Mouse (Mus musculus) limb, embryonic 14.5 days (tissue): ENCODE measurements around the gene Tmem164. TPM values are rescaled to one million over a fixed set of nuclear protein-coding genes. Genes with fewer than 3 reads are reported as not detected.
A peak's percentile ranks its signal among the peaks of the same experiment; 100 is the strongest.

Experiments used
- ATAC-seq: fragments of 200-750 bp; cut with Nextera tagmentation; 2 replicates; pipeline ENCODE4 v1.8.0; 2017; ENCODE audit warnings: low read depth, moderate number of reproducible peaks, moderate TSS enrichment; ENCODE audit not compliant: low FRiP score
- DNase-seq: peaks from one replicate; pipeline ENCODE4 v3.0.0-alpha.2; 2015; ENCODE audit warnings: low spot score
- H3K27ac ChIP-seq: fragments of 300-500 bp; sonication (generic); replicated peaks from 2 replicates; pipeline ENCODE4 v1.5.1; 2014; ENCODE audit warnings: low read depth, mild to moderate bottlenecking, low read length, moderate library complexity, mixed read lengths
- H3K27me3 ChIP-seq: fragments of 300-500 bp; sonication (generic); 2 replicates; pipeline ENCODE4 v1.6.1; 2014; ENCODE audit warnings: low read length, mixed read lengths; ENCODE audit not compliant: control insufficient read depth, insufficient read depth
- H3K36me3 ChIP-seq: fragments of 300-500 bp; sonication (generic); 2 replicates; pipeline ENCODE4 v1.6.1; 2014; ENCODE audit warnings: mild to moderate bottlenecking, low read length, moderate library complexity, mixed read lengths; ENCODE audit not compliant: control insufficient read depth, insufficient read depth
- H3K4me1 ChIP-seq: fragments of 300-500 bp; sonication (generic); 2 replicates; pipeline ENCODE4 v1.6.1; 2014; ENCODE audit warnings: antibody characterized with exemption, low read length, mixed read lengths; ENCODE audit not compliant: control insufficient read depth, insufficient read depth
- H3K4me2 ChIP-seq: fragments of 300-500 bp; sonication (generic); replicated peaks from 2 replicates; pipeline ENCODE4 v1.6.1; 2014; ENCODE audit warnings: low read depth, mild to moderate bottlenecking, low read length, moderate library complexity; ENCODE audit not compliant: severe bottlenecking
- H3K4me3 ChIP-seq: fragments of 300-500 bp; sonication (generic); replicated peaks from 2 replicates; pipeline ENCODE4 v1.5.1; 2014; ENCODE audit warnings: low read length
- H3K9ac ChIP-seq: fragments of 300-500 bp; sonication (generic); 2 replicates; pipeline ENCODE4 v1.6.1; 2014; ENCODE audit warnings: mild to moderate bottlenecking, low read depth, low read length, moderate library complexity; ENCODE audit not compliant: severe bottlenecking
- H3K9me3 ChIP-seq: fragments of 300-500 bp; sonication (generic); 2 replicates; pipeline ENCODE4 v1.6.1; 2016; ENCODE audit warnings: low read length; ENCODE audit not compliant: control insufficient read depth
- POLR2A ChIP-seq: fragments of 200-500 bp; IDR thresholded peaks from 2 replicates; pipeline ENCODE4 v1.8.0; 2012; ENCODE audit warnings: inconsistent platforms, mild to moderate bottlenecking, moderate library complexity, borderline replicate concordance; ENCODE audit not compliant: insufficient read depth, insufficient read length; ENCODE audit errors: extremely low read depth
- WGBS: fragments of 180-500 bp; shearing (Covaris S2); extraction: QIAGEN DNeasy Blood & Tissue Kit; methylation state at CpG from one replicate; pipeline ENCODE4 v1.1.7; 2014; 5-methylcytosine and 5-hydroxymethylcytosine counted together
- polyA plus RNA-seq, 2 experiments: library from polyadenylated mRNA; depleted of rRNA in 1 of 2; stranded (reverse) in 1 of 2; unstranded in 1 of 2; fragments of >200 nt; fragmentation: Nextera tagmentation in 1 of 2; extraction: Ambion mirVana in 1 of 2; gene quantifications; 2 replicates each; pipeline versions ENCODE4 v1.2.1 to v1.2.3; 2012 to 2014

Tmem164 gene
- polyA plus RNA-seq, 2 experiments, result 40.1 to 62.2 TPM

DNA sequence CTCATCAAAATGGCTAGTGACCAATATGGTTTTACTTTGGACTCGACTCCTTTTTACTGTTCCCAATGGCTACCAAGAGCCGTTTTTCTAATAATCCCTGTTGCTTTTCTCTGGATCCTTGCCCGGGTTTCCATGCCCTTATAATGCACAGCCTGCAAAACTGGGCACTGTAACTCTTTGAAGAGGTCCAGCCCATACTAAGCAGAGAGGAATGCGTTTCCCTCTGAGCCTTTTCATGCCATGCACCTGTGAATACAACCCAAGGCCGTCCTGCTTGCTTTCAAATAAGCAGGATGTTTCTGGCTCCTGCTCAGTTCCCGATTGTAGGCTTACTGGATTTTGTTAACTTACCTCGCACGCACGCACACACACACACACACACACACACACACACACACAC lies 7.3 kb downstream of the Tmem164 start:
- peak; percentile 38 for DNase-seq
- Histone ChIP-seq H3K36me3 (peaks cover under 1% of the 10 kb centered on the region; the same call in 1 of the 2 replicates), H3K27ac (no peak overlapping the region), H3K9me3 (no peaks in the 10 kb centered on the region), H3K4me1 (peaks cover 6% of the 10 kb centered on the region; the same call in 1 of the 2 replicates), H3K9ac (no peak overlapping the region), H3K27me3 (no peaks in the 10 kb centered on the region), H3K4me2 (no peak overlapping the region), H3K4me3 (no peak overlapping the region)
- WGBS, result 37% methylated on average over 8 of the region's 9 CpGs
- no peak for TF ChIP-seq POLR2A
- ATAC-seq, result no peak

DNA sequence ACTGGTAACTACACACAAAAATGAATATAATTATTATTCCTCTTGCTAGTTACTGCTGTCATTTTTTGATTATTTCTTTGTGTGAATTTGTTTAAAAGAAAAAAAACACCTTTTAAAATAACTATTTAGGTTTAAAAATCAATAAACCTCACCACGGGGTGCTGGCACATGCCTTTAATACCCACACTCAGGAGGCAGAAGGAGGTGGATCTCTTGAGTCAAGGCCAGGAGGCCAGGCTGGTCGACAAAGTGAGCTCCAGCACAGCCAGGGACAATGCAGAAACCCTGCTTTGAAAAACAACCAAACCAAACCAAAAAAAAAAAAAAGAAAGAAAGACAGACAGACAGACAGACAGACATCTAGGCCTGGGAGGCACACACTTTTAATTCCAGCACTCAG lies 12.1 kb downstream of the Tmem164 start:
- 50% methylated on average over 2 of the region's 2 CpGs for WGBS
- Histone ChIP-seq H3K9ac (no peak overlapping the region), H3K36me3 (peaks cover 10% of the 10 kb centered on the region; the same call in 1 of the 2 replicates), H3K4me3 (no peak overlapping the region), H3K27ac (no peak overlapping the region), H3K4me1 (no peaks in the 10 kb centered on the region), H3K4me2 (no peak overlapping the region), H3K27me3 (no peaks in the 10 kb centered on the region), H3K9me3 (no peaks in the 10 kb centered on the region)
- ATAC-seq, result no peak
- no peak for TF ChIP-seq POLR2A
- DNase-seq, result no peak

GRCm38 (mm10) chrX:142694338-142694737 lies 13.1 kb downstream of the Tmem164 start:
- WGBS, result 83% methylated on average over 7 of the region's 7 CpGs
- H3K27me3 ChIP-seq, result no peaks in the 10 kb centered on the region
- ATAC-seq, result no peak
- H3K27ac ChIP-seq, result no peak overlapping the region
- DNase-seq, result no peak
- H3K9ac ChIP-seq, result no peak overlapping the region
- H3K36me3 ChIP-seq, result peaks cover 10% of the 10 kb centered on the region; the same call in 1 of the 2 replicates
- H3K4me2 ChIP-seq, result no peak overlapping the region
- no peaks in the 10 kb centered on the region for H3K9me3 ChIP-seq
- no peak for TF ChIP-seq POLR2A
- no peak overlapping the region for H3K4me3 ChIP-seq
- H3K4me1 ChIP-seq, result no peaks in the 10 kb centered on the region

GRCm38 (mm10) chrX:142694856-142695255 lies 13.7 kb downstream of the Tmem164 start:
- ATAC-seq, result no peak
- no peak overlapping the region for H3K9ac ChIP-seq
- no peak overlapping the region for H3K4me3 ChIP-seq
- H3K27ac ChIP-seq, result no peak overlapping the region
- no peak for TF ChIP-seq POLR2A
- peaks cover 10% of the 10 kb centered on the region; the same call in 1 of the 2 replicates for H3K36me3 ChIP-seq
- no peaks in the 10 kb centered on the region for H3K27me3 ChIP-seq
- 0 out of 2 replicates have a peak, but pooled peaks cover under 1% of the 10 kb centered on the region for H3K4me1 ChIP-seq
- H3K9me3 ChIP-seq, result no peaks in the 10 kb centered on the region
- 82% methylated on average over 3 of the region's 3 CpGs for WGBS
- no peak for DNase-seq
- no peak overlapping the region for H3K4me2 ChIP-seq

GRCm38 (mm10) chrX:142696789-142697188 lies 15.6 kb downstream of the Tmem164 start:
- 64% methylated on average over 11 of the region's 11 CpGs for WGBS
- H3K4me2 ChIP-seq, result no peak overlapping the region
- H3K27me3 ChIP-seq, result no peaks in the 10 kb centered on the region
- H3K9ac ChIP-seq, result no peak overlapping the region
- peaks cover 10% of the 10 kb centered on the region; the same call in 1 of the 2 replicates for H3K36me3 ChIP-seq
- ATAC-seq (no peak), DNase-seq (no peak)
- 0 out of 2 replicates have a peak, but pooled peaks cover 2% of the 10 kb centered on the region for H3K4me1 ChIP-seq
- H3K27ac ChIP-seq, result no peak overlapping the region
- no peak for TF ChIP-seq POLR2A
- no peak overlapping the region for H3K4me3 ChIP-seq
- no peaks in the 10 kb centered on the region for H3K9me3 ChIP-seq
